Mouse (Mus musculus) NIH3T3 (cell line): ENCODE measurements at regions not wholly inside any gene's neighbourhood (a gene's known extent, or its start where the extent isn't known, plus 50 kb on each side); places are given as distances from the start of the nearest gene placed in this dataset.
A peak's percentile ranks its signal among the peaks of the same experiment; 100 is the strongest.

Experiments used
- DNase-seq: peaks from one replicate; pipeline ENCODE4 v3.0.0-alpha.2; 2012; ENCODE audit warnings: low read depth

GRCm38 (mm10) chr16:93137249-93137648 lies 311.3 kb upstream of the Runx1 start:
- peak; percentile 42 for DNase-seq

- no peak for DNase-seq
These were observed 305.5 kb upstream of the Runx1 start for GRCm38 (mm10) chr16:93131404-93131803.

GRCm38 (mm10) chr16:93130622-93131021 lies 304.7 kb upstream of the Runx1 start:
- DNase-seq: no peak

DNA sequence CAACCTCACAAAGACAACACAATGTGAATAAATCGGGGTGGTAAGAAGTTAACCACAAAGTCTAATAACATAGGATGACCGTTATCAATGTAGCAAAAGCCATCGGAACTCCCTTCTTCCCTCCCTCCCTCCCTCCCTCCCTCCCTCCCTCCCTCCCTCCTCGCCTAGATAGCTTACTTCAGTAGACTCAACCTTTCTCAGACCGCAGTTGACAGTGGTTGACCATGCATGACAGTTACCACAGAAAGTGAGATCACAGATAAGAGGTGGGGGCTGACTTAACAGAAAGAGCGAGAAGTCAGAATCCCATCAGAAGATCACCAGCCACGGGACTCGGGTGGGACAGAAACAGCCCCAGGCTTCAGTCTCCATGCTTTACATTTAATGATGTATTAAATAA lies 297.8 kb upstream of the Runx1 start:
- no peak for DNase-seq

DNA sequence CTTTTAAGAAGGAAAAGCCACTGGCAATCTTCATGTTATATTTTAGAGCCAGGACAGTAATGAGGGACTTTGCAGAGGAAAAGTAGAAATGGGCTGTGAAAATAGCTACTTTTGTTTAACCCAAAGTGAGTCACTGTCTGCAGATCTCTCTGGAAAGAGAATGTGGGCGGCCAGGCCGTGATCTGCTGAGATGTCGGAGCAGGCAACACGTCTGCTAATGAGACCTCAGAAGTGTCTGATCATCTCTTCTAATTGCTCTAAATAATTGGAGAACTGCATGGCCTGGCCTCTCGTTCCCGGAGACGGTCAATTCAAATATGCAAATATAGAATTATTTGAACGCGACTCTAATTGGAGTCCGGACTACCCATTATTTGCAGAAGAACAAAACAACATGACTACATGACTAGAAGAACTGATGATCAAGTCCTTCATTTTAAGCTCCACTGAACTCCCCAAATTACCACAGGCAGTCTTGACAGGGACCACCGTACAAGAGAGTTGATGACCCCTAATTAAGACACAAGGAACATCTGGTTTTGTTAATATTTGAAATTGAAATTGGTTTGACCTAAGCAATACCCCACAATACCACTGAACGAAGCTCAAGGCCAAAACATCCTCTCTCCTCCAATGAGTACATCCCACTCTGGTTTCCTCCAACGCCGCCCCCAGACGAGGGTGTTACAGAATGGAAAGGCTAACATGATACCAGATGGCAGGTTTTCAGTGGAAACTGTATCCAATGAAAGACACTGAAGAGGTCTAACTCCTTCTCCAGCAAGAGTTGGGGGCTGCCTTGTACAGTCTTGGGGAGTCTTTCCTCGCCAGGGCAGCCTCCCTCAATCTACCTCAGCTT lies 290.4 kb upstream of the Runx1 start:
- DNase-seq: peak; percentile 15

DNA sequence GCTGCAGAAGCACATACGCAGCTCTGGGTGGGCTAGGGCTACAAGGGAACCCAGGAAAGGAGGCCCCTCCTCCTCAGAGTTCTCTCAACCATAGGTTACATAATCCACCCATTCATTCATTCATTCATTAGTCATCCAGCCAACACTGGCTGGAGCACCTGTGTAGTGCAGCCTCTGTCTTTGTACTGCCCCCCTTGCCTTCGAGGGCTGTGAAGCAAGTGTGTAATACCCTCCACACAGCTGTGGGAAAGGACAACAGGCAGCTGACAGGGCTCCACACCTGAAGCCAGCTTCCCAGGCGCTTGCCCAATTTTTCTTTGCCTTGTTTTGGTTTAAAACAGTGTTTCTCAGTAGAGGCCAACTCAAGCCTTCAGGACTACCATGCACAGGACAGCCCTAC lies 285.0 kb upstream of the Runx1 start:
- DNase-seq: no peak

GRCm38 (mm10) chr16:93110451-93110850 lies 284.5 kb upstream of the Runx1 start:
- DNase-seq: no peak

DNA sequence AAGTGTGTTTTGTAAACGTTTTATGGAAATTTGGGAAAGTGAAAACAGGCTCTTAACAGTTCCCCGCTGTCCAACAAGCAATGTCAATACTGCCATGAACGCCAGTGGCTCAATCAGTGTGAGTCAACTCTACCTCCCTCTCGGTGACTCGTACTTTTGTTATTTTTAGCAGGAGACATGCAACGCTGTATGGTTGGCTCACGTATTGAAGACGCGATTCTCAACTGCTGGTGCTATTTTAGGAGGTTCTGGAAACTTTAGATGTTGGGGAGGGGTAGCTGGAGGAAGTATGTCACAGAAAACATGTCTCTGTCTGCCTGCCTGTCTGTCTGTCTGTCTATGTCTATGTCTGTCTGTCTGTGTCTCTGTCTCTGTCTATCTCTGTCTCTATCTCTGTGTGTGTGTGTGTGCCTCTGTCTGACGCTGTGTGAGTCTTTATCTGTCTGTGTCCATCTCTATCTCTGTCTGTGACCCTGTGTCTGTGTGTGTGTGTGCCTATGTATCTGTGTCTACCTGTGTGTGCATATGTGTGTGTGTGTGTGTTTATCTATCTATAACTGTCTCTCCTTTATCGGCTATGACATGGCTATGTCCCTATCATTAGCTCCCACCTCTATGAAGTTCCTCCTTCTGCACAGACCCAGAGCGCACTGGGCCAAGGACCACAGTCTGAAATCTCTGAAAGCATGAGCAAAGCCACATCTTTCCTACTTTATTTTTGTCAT lies 283.9 kb upstream of the Runx1 start:
- peak; percentile 77 for DNase-seq

DNA sequence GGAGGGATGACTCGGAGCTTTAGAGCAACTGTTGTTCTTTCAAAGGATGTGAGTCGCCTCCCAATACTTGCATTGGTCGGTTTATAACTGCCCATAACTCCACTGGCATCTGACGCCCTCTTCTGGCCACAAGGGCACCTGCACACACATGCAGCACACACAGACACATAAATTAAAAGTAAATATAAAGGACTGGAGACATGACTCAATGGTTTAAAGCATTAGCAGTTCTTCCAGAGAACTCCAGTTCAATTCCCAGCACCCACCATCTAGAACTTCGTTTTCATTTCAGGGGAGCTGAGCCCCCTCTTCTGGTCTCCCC lies 281.5 kb upstream of the Runx1 start:
- DNase-seq: no peak

DNA sequence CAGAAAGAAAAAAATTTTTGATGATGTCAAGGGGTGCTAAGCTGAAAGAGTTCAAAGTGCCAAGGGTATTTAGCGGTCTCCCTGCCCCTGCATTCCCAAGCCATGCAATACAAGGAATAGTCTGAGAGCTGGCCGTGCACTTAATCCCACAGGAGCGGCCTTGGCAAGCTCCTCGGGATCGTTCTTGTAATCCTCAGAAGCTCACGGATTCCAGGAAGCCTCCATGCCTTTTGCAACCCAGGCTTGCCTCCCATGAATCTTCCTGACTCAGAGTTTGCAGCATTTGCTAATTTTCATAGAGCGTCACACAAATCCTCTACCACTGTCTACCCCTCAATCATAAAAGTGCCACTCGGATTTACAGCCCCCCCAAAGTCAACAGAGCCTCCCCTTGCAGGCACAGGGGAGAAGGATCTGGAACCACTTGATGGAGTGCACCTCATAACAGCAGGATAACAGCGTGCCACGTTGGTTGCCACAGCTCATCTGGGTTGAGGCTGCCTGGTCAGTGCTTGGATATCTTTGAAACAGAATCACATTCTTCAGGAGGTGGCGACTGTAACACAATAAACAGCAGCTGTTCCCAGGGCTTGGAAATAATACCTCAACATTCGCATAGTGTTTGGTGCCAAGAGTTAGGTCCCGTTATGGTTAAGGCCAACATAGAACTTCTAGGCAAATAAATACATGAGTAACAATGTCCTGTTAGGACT lies 281.0 kb upstream of the Runx1 start:
- peak; percentile 87 for DNase-seq

DNA sequence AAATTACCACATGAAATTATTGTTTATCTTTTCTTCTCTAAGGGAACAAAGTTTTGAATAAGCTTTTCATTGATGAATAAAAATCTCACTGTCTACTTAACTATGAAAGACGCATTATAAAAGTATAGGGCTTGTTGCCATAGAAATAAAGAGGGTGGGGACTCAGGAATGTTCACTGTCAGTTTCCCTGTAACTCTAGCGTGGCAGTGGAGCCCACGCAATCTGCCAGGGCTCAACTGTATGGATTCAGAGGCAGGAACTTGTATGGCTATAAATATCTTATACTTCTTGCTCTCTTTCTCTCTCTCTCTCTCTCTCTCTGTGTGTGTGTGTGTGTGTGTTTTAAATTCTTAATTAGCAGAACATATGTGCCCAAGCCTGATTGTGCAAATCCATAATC lies 276.2 kb upstream of the Runx1 start:
- no peak for DNase-seq

DNA sequence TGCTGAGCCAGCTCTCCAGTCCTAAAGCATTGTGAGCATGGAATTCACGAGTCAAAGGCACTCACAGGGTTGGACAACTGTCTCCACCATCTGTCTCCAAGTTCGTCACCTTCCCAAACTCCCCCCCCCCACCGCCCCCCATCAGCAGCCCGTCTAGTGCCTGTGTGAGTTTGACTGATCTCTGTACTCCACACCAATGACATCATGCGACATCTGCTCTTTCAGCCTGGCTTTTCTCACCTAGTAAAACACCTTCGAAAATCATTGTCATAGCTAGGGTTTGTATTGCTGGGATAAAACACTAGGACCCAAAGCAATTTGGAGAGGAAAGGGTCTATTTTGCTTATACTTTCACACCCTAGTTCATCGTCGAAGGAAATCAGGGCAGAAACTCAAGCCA lies 272.1 kb upstream of the Runx1 start:
- DNase-seq: no peak

DNA sequence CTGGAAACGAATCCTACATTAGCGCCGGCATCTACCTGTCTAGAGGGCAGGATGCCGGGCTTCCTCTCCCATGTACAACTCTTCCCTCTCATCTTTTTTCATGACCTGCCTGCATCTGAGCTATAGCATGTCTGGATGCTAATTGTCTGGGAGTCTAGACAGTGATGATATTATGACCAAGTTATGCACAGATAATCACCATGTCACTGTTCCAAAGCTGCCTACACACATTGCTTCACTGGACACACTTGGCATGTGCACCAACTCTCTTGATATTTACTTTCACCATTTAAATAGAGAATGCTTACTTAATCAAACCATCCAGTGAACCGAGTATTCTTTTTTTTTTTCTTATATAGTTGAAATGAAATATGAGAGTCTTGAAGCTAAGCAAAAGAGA lies 270.2 kb upstream of the Runx1 start:
- peak; percentile 17 for DNase-seq

- DNase-seq: peak; percentile 82
These were observed 266.8 kb upstream of the Runx1 start for GRCm38 (mm10) chr16:93092796-93093195.

DNA sequence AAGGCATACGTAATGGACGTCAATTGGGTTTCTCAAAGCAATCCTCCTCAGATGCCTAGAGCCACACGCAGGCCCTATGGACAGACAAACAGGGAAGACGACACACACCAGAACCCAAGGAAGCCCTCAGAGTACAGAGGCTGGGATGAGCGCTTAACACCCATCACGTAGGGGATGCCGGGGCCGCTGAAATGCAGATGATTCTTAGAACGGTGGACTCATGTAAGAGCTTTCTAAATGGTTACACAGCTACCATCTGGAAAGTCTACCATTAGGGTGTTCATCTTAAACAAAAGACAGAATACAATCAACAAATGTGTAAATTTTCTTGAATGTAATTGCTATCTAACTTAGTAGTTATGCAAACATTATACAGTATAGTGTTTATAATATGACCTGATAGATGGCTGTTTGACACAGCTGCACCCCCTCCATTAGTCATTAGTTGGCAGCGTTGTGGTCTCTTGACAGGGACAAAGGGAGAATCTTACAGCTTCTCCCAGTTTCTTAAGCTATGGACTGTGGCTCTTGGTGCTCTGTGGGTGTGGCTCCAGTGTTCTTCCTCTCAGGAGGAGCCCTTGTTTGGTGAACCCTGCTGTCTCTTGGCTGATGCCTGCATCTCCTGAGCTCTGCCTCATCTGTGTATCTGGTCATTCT lies 259.4 kb upstream of the Runx1 start:
- peak; percentile 54 for DNase-seq

DNA sequence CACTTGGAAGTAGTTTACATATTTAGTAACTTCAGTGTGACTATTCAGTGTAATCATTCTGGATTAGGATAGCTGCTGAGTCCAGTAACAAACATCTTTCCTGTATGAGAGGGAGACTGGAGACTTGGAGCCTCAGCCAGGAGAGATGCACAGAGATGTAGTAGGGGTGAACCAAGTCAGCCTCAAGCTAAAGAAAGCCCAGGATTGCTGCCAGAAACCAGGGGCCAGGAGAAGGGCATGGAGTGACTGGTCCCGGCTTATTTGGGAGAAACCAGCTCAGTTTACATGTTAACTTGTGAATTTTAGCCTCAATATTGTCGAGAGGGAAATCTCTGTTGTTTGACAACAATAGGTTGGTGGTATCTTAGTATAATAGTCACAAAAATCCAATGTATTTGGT lies 257.8 kb upstream of the Runx1 start:
- peak; percentile 62 for DNase-seq

DNA sequence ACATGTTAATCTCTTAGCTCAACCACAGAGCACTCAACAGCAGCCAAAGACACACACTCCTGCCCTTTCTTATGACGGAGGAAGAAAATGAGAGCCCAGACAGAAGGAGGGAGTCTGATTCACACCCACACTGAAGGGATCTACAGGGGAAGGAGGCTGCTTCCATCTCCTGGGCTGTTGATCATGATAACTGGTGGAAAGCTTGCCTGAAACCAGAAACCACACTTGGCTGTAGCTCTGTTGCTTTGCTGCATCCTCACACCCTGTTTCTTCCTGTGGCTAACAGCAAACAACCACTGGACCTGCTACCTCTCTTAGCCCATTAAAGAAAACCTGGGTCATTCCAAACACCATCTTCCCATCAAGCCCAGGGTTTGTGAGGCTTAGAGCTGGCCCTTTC lies 257.2 kb upstream of the Runx1 start:
- no peak for DNase-seq

GRCm38 (mm10) chr16:93081533-93081932 lies 255.6 kb upstream of the Runx1 start:
- no peak for DNase-seq

GRCm38 (mm10) chr16:93079660-93080390 lies 253.9 kb upstream of the Runx1 start:
- no peak for DNase-seq

GRCm38 (mm10) chr16:93078909-93079308 lies 253.0 kb upstream of the Runx1 start:
- DNase-seq: no peak

GRCm38 (mm10) chr16:93075488-93075887 lies 249.5 kb upstream of the Runx1 start:
- DNase-seq: no peak

- no peak for DNase-seq
These were observed 246.2 kb upstream of the Runx1 start for GRCm38 (mm10) chr16:93072156-93072555.
